Mouse (Mus musculus) Muller cell, postnatal 12 days (primary cell): ENCODE results near the gene Hsd17b1.

Experiments used
- DNase-seq: peaks from one replicate; pipeline ENCODE4 v3.0.0-alpha.2; 2015; ENCODE audit errors: inconsistent ontology term

The Hsd17b1 gene

DNA sequence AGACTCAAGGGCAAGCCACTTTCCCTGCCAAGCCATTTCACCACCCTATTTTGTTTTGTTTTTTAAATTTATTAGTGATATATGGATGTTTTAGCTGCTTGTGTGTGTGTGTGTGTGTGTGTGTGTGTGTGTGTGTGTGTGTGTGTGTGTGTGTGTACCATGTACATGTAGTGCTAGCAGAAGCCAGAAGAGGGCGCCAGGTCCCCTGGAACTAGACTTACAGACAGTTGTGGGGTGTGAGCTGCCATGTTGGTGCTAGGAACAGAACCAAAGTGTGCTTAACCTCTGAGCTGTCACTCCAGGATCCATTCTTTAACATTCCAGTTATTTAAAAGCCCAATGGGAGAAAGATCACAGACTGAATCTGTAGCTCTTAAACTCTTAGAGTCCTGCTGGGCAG is 48.9 kb downstream of the Hsd17b1 start:
- no peak for DNase-seq

DNA sequence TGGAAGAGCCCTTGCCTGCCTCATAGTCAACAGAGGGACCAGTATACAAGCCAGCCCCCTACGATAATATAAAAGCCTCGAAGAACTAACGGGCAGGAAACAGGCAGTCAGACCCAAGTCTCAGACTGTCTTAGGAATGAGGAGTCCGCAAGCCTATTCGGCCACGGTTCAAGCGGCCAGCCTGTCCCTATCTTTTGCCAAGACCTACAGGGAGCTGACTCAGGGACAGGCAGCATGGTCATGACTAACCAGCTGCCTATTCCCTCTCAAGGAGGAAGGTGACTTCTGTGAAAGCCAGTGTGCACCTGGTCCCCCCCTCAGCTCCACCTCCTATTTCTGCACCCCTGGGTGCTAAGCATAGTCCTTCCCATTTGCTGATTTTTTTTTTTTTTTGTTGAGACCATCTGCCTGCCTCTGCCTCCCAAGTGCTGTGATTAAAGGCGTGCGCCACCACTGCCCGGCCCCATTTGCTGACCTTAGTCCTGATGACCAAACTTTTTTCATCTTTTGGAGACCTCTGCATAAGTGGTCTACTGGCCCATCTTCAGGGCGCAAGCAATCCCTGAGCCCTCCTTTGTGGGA is 50.9 kb downstream of the Hsd17b1 start:
- DNase-seq, result no peak
